Mouse (Mus musculus): ENCODE results near the gene Trabd2b.

DNA sequence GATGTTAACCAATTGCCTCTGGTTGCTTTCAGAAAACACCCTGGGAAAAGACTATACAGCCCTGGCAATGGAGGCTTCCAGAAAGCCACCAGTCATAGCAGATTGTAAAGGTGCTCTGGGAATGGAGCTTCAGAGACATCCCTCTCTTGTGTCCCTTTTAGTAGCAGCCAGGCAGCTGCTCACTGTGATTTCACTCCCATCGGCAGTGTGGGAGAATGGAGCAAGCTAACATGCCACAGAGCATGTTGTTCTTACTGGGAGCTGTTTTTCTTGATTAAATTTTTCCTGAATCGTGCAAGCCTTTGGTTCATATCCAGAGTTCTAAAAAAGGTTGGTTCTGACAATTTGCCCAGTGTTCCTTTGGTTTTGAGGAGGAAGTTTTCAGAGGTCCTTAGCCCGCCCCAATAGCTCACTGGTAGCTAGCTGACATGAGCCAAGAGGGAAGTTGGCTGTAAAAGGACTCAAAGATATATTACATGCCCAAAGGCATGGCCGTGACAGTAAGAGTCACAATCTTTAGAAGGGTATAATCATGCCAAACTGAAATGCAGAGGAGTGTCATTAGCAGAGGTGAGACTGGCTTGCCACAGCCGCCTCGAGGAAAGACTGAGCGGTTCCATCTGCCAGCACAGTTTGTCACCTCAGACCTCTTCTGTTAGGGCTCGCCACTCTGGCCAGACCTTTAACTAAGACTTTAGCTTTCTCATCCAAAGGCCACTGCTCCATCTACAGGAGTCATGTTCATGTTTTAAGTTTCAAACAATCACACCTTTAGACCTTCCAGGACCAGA is 141.3 kb downstream of the Trabd2b start:
- TF ChIP-seq POLR2A (IDR thresholded peaks at IDR 0.05; ENCODE audit: insufficient read depth, low read depth, low read length): no peak
- no peak for TF ChIP-seq CTCF (IDR thresholded peaks at IDR 0.05; ENCODE audit: insufficient read depth, low read depth, low read length)
